Mouse (Mus musculus): ENCODE results near the gene Gja8. TPM values are rescaled to one million over a fixed set of nuclear protein-coding genes. Genes with fewer than 3 reads are reported as not detected.

Gene Gja8
- polyA plus RNA-seq, 1 experiment from 2014 or later, result not detected

GRCm38 (mm10) chr3:96902336-96902999 is 23.4 kb downstream of the Gja8 start:
- H3K4me2 ChIP-seq (ENCODE audit: low read depth, severe bottlenecking), result no peak overlapping the region
- no peak overlapping the region for H3K9ac ChIP-seq (ENCODE audit: low read length)
- H3K27me3 ChIP-seq (ENCODE audit: control insufficient read depth, insufficient read depth, low read length), result no peaks in the 10 kb centered on the region
- WGBS, result 88% methylated on average over 4 of the region's 4 CpGs
- no peaks in the 10 kb centered on the region for H3K36me3 ChIP-seq (ENCODE audit: control insufficient read depth, insufficient read depth, low read length)
- DNase-seq (ENCODE audit: low spot score), result no peak
- H3K4me3 ChIP-seq (ENCODE audit: low read depth, low read length), result no peak overlapping the region
- peaks cover 4% of the 10 kb centered on the region; the same call in 1 of the 2 replicates for H3K4me1 ChIP-seq (ENCODE audit: control insufficient read depth, insufficient read depth, low read length)
- H3K9me3 ChIP-seq (ENCODE audit: control insufficient read depth, low read length), result no peaks in the 10 kb centered on the region
- H3K27ac ChIP-seq (replicated peaks; ENCODE audit: low read depth, low read length), result no peak overlapping the region
- no peak for ATAC-seq (ENCODE audit: insufficient number of reproducible peaks, low FRiP score, low TSS enrichment, low read depth)

DNA sequence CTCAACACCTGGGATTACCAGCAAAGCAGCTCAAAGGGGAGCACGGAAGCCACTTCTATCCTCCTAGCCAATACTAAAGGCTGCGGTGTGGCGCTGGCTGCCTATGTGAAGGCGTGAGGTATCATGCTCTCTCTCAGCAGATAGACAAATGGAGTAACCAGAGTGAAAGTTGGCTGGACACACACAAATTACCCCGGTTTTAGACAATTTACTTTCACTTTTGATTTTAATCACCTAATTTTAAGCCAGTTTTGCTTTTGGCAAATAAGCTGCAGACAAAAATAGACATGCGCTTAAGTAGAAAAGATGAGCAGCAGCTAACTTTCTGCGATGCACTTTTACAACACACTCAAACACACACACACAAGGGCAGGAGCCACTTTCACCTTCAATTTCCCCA is 42.1 kb downstream of the Gja8 start:
- Histone ChIP-seq H3K27ac (replicated peaks; ENCODE audit: low read depth, low read length) (no peak overlapping the region), H3K9ac (ENCODE audit: low read length) (no peak overlapping the region), H3K9me3 (ENCODE audit: control insufficient read depth, low read length) (no peaks in the 10 kb centered on the region), H3K4me3 (ENCODE audit: low read depth, low read length) (no peak overlapping the region), H3K27me3 (ENCODE audit: control insufficient read depth, insufficient read depth, low read length) (no peaks in the 10 kb centered on the region), H3K36me3 (ENCODE audit: control insufficient read depth, insufficient read depth, low read length) (peaks cover 3% of the 10 kb centered on the region; the same call in 1 of the 2 replicates), H3K4me1 (ENCODE audit: control insufficient read depth, insufficient read depth, low read length) (no peaks in the 10 kb centered on the region), H3K4me2 (ENCODE audit: low read depth, severe bottlenecking) (no peak overlapping the region)
- 96% methylated on average over 7 of the region's 7 CpGs for WGBS
- no peak for ATAC-seq (ENCODE audit: insufficient number of reproducible peaks, low FRiP score, low TSS enrichment, low read depth)
- no peak for DNase-seq (ENCODE audit: low spot score)

DNA sequence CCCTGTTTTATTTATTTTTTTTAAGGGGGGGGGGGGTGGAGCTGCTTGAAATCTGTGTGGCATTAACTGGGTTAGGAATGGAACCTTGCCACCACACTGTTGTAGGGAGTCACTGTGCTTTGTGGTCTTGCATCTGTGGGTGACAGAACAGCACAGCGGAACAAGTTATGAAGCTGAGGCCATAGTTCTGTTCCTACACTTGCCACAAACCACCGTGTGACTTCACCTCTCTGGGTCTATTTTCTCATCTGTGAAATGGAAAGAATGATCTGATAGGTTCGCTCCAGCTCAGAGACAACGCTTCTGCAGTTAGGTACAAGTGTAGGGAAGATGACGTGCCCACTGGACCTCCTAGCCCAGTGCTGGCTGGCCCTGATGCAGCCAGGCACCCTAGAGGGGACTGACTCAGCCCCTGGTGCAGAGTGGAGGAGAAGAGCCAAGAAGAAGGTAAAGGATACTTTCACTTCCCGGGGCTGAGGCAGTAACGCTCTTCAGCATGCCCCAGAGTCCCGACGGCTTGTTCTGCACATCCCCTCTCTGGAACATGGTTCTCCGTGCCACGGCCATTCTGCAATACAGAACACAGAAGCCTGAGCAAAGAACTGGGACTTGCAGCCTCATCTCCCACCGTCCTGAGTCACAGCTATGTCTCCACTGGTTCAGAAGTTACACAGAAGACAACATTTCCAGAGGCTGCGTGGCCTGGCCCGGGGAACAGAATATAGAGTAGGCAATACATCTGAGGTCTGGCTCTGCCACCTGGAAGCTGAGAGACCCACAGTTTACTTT is 43.6 kb downstream of the Gja8 start:
- no peaks in the 10 kb centered on the region for H3K9me3 ChIP-seq (ENCODE audit: control insufficient read depth, low read length)
- H3K27me3 ChIP-seq (ENCODE audit: control insufficient read depth, insufficient read depth, low read length), result no peaks in the 10 kb centered on the region
- no peak overlapping the region for H3K9ac ChIP-seq (ENCODE audit: low read length)
- ATAC-seq (ENCODE audit: insufficient number of reproducible peaks, low FRiP score, low TSS enrichment, low read depth), result no peak
- H3K4me2 ChIP-seq (ENCODE audit: low read depth, severe bottlenecking), result no peak overlapping the region
- H3K36me3 ChIP-seq (ENCODE audit: control insufficient read depth, insufficient read depth, low read length), result peaks cover 3% of the 10 kb centered on the region; the same call in 1 of the 2 replicates
- H3K27ac ChIP-seq (replicated peaks; ENCODE audit: low read depth, low read length), result no peak overlapping the region
- DNase-seq (ENCODE audit: low spot score), result no peak
- no peak overlapping the region for H3K4me3 ChIP-seq (ENCODE audit: low read depth, low read length)
- WGBS, result 94% methylated on average over 14 of the region's 14 CpGs
- no peaks in the 10 kb centered on the region for H3K4me1 ChIP-seq (ENCODE audit: control insufficient read depth, insufficient read depth, low read length)

DNA sequence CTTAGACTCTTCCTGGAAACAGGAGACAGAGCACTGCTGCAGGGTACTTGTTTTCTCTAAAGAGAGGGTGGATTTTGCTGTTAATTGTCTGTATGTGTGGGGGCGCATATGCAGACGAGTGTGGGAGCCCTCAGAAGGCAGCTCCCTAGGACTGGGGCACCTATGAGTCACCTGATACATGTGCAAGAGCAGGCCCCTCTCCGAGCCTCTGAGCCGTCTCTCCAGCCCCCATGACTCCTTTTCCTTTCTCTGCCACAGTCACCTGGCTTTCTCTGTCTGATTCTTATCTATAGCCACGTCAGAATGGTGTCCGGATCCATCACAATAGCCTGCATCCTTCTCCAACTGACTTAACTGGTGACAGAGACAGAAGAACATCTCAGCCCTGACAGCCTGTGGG is 44.3 kb downstream of the Gja8 start:
- Histone ChIP-seq H3K4me3 (ENCODE audit: low read depth, low read length) (no peak overlapping the region), H3K9ac (ENCODE audit: low read length) (no peak overlapping the region), H3K27ac (replicated peaks; ENCODE audit: low read depth, low read length) (no peak overlapping the region), H3K4me2 (ENCODE audit: low read depth, severe bottlenecking) (no peak overlapping the region), H3K9me3 (ENCODE audit: control insufficient read depth, low read length) (no peaks in the 10 kb centered on the region), H3K4me1 (ENCODE audit: control insufficient read depth, insufficient read depth, low read length) (no peaks in the 10 kb centered on the region), H3K27me3 (ENCODE audit: control insufficient read depth, insufficient read depth, low read length) (no peaks in the 10 kb centered on the region), H3K36me3 (ENCODE audit: control insufficient read depth, insufficient read depth, low read length) (peaks cover 3% of the 10 kb centered on the region; the same call in 1 of the 2 replicates)
- no peak for ATAC-seq (ENCODE audit: insufficient number of reproducible peaks, low FRiP score, low TSS enrichment, low read depth)
- 90% methylated on average over 6 of the region's 6 CpGs for WGBS
- no peak for DNase-seq (ENCODE audit: low spot score)

DNA sequence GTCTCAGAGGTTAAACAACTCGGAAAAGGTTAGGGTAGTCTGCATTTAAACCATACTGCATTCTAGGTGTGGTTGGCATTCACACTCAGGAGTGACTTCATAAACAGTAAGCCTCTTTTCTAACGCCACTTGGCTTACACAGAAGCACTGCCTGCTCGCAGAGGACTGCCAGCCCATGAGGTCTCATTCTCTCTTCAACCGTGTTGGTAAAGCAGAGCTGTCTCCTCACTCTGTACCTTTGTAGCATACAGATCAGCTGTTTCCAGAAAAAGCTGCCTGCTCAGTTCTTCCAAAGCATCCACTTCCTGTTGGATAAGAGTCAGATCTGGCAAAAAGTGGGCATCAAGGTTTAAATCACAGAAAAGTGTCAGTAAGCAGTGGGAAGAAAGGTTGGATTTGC is 45.4 kb downstream of the Gja8 start:
- 86% methylated on average over 4 of the region's 4 CpGs for WGBS
- no peak overlapping the region for H3K9ac ChIP-seq (ENCODE audit: low read length)
- H3K36me3 ChIP-seq (ENCODE audit: control insufficient read depth, insufficient read depth, low read length), result peaks cover 3% of the 10 kb centered on the region; the same call in 1 of the 2 replicates

DNA sequence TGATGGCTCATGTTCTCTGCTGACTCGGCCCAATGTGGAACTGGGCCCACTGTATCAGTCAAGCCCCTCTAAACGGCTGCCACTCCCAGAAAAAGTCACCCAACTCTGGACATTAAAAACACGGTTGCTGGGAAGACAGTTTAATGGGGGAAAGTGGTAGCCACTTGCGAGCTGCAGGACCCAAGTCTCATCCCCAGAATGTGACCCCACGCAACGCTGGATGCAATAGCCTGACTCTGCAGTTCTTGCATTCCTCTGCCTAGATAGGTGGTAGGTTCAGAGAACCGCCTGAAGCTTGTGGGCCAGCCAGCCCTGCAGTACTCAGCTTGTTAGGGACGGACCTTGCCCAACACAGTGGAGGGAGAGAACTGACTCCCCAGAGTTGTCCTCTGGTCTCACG is 46.3 kb downstream of the Gja8 start:
- Histone ChIP-seq H3K4me2 (ENCODE audit: low read depth, severe bottlenecking) (no peak overlapping the region), H3K27ac (replicated peaks; ENCODE audit: low read depth, low read length) (no peak overlapping the region), H3K36me3 (ENCODE audit: control insufficient read depth, insufficient read depth, low read length) (peaks cover 5% of the 10 kb centered on the region; the same call in 1 of the 2 replicates), H3K4me3 (ENCODE audit: low read depth, low read length) (no peak overlapping the region), H3K9me3 (ENCODE audit: control insufficient read depth, low read length) (no peaks in the 10 kb centered on the region), H3K27me3 (ENCODE audit: control insufficient read depth, insufficient read depth, low read length) (no peaks in the 10 kb centered on the region), H3K9ac (ENCODE audit: low read length) (no peak overlapping the region), H3K4me1 (ENCODE audit: control insufficient read depth, insufficient read depth, low read length) (no peaks in the 10 kb centered on the region)
- no peak for ATAC-seq (ENCODE audit: insufficient number of reproducible peaks, low FRiP score, low TSS enrichment, low read depth)
- 90% methylated on average over 9 of the region's 9 CpGs for WGBS
- no peak for DNase-seq (ENCODE audit: low spot score)

More for the DNA sequence above, 45.4 kb downstream of the Gja8 start:
- Histone ChIP-seq H3K27ac (replicated peaks; ENCODE audit: low read depth, low read length) (no peak overlapping the region), H3K9me3 (ENCODE audit: control insufficient read depth, low read length) (no peaks in the 10 kb centered on the region), H3K4me2 (ENCODE audit: low read depth, severe bottlenecking) (no peak overlapping the region), H3K27me3 (ENCODE audit: control insufficient read depth, insufficient read depth, low read length) (no peaks in the 10 kb centered on the region), H3K4me3 (ENCODE audit: low read depth, low read length) (no peak overlapping the region), H3K4me1 (ENCODE audit: control insufficient read depth, insufficient read depth, low read length) (no peaks in the 10 kb centered on the region)
- DNase-seq (ENCODE audit: low spot score) (no peak), ATAC-seq (ENCODE audit: insufficient number of reproducible peaks, low FRiP score, low TSS enrichment, low read depth) (no peak)

GRCm38 (mm10) chr3:96874808-96875571 is 50.8 kb downstream of the Gja8 start:
- no peaks in the 10 kb centered on the region for H3K4me1 ChIP-seq (ENCODE audit: control insufficient read depth, insufficient read depth, low read length)
- H3K4me3 ChIP-seq (ENCODE audit: low read depth, low read length), result no peak overlapping the region
- DNase-seq (ENCODE audit: low spot score) (no peak), ATAC-seq (ENCODE audit: insufficient number of reproducible peaks, low FRiP score, low TSS enrichment, low read depth) (no peak)
- no peaks in the 10 kb centered on the region for H3K27me3 ChIP-seq (ENCODE audit: control insufficient read depth, insufficient read depth, low read length)
- H3K9me3 ChIP-seq (ENCODE audit: control insufficient read depth, low read length), result no peaks in the 10 kb centered on the region
- H3K9ac ChIP-seq (ENCODE audit: low read length), result no peak overlapping the region
- WGBS, result 82% methylated on average over 7 of the region's 7 CpGs
- H3K36me3 ChIP-seq (ENCODE audit: control insufficient read depth, insufficient read depth, low read length), result peaks cover 7% of the 10 kb centered on the region; the same call in 1 of the 2 replicates
- H3K4me2 ChIP-seq (ENCODE audit: low read depth, severe bottlenecking), result no peak overlapping the region
- no peak overlapping the region for H3K27ac ChIP-seq (replicated peaks; ENCODE audit: low read depth, low read length)

DNA sequence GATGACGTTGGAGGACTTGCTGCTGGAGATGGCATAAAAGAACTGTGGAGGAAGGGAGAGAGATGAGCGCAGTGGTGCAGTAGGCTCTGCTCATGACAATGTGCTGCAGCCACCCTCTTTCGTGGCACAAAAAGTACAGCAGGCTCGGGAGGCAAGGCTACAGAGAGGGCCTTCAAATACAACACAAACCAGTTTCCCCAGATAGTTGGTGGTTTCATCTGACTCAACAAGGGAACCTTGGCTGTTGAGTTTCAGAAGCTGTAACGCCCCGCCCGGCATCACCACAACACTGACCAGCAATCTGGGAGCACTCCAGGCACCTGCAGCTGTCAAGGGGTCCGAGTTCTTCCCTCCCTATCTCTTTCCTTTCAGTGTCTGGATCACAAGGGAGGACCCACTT is 53.3 kb downstream of the Gja8 start:
- no peak for DNase-seq (ENCODE audit: low spot score)

More for the DNA sequence above, 53.3 kb downstream of the Gja8 start:
- Histone ChIP-seq H3K9me3 (ENCODE audit: control insufficient read depth, low read length) (no peaks in the 10 kb centered on the region), H3K27ac (replicated peaks; ENCODE audit: low read depth, low read length) (no peak overlapping the region), H3K4me3 (ENCODE audit: low read depth, low read length) (no peak overlapping the region), H3K9ac (ENCODE audit: low read length) (no peak overlapping the region), H3K27me3 (ENCODE audit: control insufficient read depth, insufficient read depth, low read length) (no peaks in the 10 kb centered on the region), H3K4me1 (ENCODE audit: control insufficient read depth, insufficient read depth, low read length) (no peaks in the 10 kb centered on the region), H3K4me2 (ENCODE audit: low read depth, severe bottlenecking) (no peak overlapping the region), H3K36me3 (ENCODE audit: control insufficient read depth, insufficient read depth, low read length) (peaks cover 7% of the 10 kb centered on the region; the same call in 1 of the 2 replicates)
- WGBS, result 94% methylated on average over 8 of the region's 8 CpGs
- no peak for ATAC-seq (ENCODE audit: insufficient number of reproducible peaks, low FRiP score, low TSS enrichment, low read depth)

All from limb, embryonic 11.5 days (tissue).